Mouse (Mus musculus) thymus, adult 2 months (tissue): ENCODE results near the gene Itgb1bp1.

Experiments used
- CTCF ChIP-seq: fragments of 200-500 bp; IDR thresholded peaks from 2 replicates; pipeline ENCODE4 v1.5.1; 2012; ENCODE audit warnings: mild to moderate bottlenecking, control low read depth, low read length, moderate library complexity, borderline replicate concordance; ENCODE audit not compliant: control insufficient read depth, poor library complexity, insufficient read depth; ENCODE audit errors: extremely low read depth
- POLR2A ChIP-seq: fragments of 200-500 bp; IDR thresholded peaks from 2 replicates; pipeline ENCODE4 v1.6.1; 2012; ENCODE audit warnings: mild to moderate bottlenecking, low read length, control low read depth, moderate library complexity; ENCODE audit not compliant: control insufficient read depth, poor library complexity, insufficient read depth; ENCODE audit errors: extremely low read depth

- TF ChIP-seq CTCF = no peak
- no peak for TF ChIP-seq POLR2A
These were observed 45.6 kb upstream of the Itgb1bp1 start for GRCm38 (mm10) chr12:21331711-21332110.
